In the genomic region with DNA sequence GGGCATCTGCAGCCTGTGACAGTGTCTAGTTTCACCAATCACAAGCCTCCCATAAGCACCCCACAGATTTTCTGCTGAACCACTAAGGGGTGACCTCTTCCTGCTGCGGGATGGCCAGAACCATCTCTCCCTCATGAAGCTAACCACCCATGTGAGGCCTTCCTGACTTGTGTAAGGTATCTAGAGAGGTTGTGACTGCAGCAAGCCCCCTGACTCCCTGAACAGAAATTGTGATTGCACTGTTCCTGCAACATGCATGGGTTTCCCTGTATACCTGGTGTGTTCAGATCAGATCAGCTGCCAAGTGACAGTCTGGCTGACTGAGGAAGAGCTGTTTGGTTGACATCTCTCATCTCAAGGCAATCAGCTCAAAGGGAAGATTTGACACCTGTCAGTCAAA, we compare ENCODE assay signal across 26 mouse cellular contexts. TPM values are rescaled to one million over a fixed set of nuclear protein-coding genes. Genes with fewer than 3 reads are reported as not detected.
"Had no signal": no experiment of that assay in that cellular context is flagged by ENCODE, and none has a peak within 500 bp of the region (broad histone marks: within the 10 kb centered on the region; RNA-seq: fewer than 3 reads in every experiment).

No protein-coding gene starts in this region.

- H3K27me3 ChIP-seq: lung, embryonic 15.5 days; megakaryocyte, embryonic 14.5 days; midbrain, embryonic 13.5 days; midbrain, embryonic 15.5 days; neural tube, embryonic 12.5 days; stomach, embryonic 15.5 days had no signal

- H3K9ac ChIP-seq: lung, embryonic 15.5 days; midbrain, embryonic 13.5 days; midbrain, embryonic 15.5 days; neural tube, embryonic 12.5 days; stomach, embryonic 15.5 days had no signal

- H3K4me3 ChIP-seq: lung, embryonic 15.5 days; megakaryocyte, embryonic 14.5 days; midbrain, embryonic 13.5 days; midbrain, embryonic 15.5 days; neural tube, embryonic 12.5 days; stomach, embryonic 15.5 days had no signal

- H3K36me3 ChIP-seq: lung, embryonic 15.5 days; midbrain, embryonic 13.5 days; midbrain, embryonic 15.5 days; neural tube, embryonic 12.5 days; stomach, embryonic 15.5 days had no signal

- ATAC-seq: lung, postnatal 0 days; midbrain, embryonic 13.5 days; midbrain, embryonic 15.5 days had no signal

- H3K4me2 ChIP-seq: lung, embryonic 15.5 days; midbrain, embryonic 11.5 days; midbrain, embryonic 13.5 days; midbrain, embryonic 15.5 days; neural tube, embryonic 12.5 days; stomach, embryonic 15.5 days had no signal

- H3K9me3 ChIP-seq: lung, embryonic 15.5 days; megakaryocyte, embryonic 14.5 days; midbrain, embryonic 13.5 days; midbrain, embryonic 15.5 days; neural tube, embryonic 12.5 days; stomach, embryonic 15.5 days had no signal

- DNase-seq: lung, adult 2 months; lung, postnatal 14 days; lung, postnatal 36 days; right cerebral cortex, postnatal 14 days; thymus, adult 2 months; thymus, postnatal 25 days; thymus, postnatal 4 days had no signal

- H3K27ac ChIP-seq: lung, embryonic 15.5 days; macrophage; midbrain, embryonic 13.5 days; midbrain, embryonic 15.5 days; neural tube, embryonic 12.5 days; stomach, embryonic 15.5 days; stomach, postnatal 0 days had no signal

- H3K4me1 ChIP-seq: midbrain, embryonic 13.5 days; midbrain, embryonic 15.5 days; neural tube, embryonic 12.5 days; stomach, embryonic 15.5 days had no signal

RNA-seq across cellular contexts. Expression of a gene that starts 13.4 kb away (rescaled TPM):
- total RNA-seq: megakaryocyte progenitor cell, adult 5-6 weeks; midbrain, postnatal 0 days; monocyte, adult 5-6 weeks; neutrophil, adult 5-6 weeks had no signal
- polyA plus RNA-seq: liver, embryonic 16.5 days; lung, adult 2 months; macrophage; midbrain, embryonic 11.5 days; midbrain, embryonic 13.5 days; midbrain, embryonic 15.5 days; midbrain, postnatal 0 days; neural tube, embryonic 12.5 days; neural tube, embryonic 14.5 days; spleen, adult 2 months; stomach, embryonic 15.5 days; stomach, postnatal 0 days; testis, adult 2 months; urinary bladder, adult 2 months had no signal

RNA-seq across cellular contexts. Expression of a gene that starts 26.4 kb away (rescaled TPM):
- total RNA-seq: monocyte, adult 5-6 weeks had no signal
- polyA plus RNA-seq: macrophage had no signal
